Mouse (Mus musculus): ENCODE measurements around the gene Gusb.

Gusb gene

DNA sequence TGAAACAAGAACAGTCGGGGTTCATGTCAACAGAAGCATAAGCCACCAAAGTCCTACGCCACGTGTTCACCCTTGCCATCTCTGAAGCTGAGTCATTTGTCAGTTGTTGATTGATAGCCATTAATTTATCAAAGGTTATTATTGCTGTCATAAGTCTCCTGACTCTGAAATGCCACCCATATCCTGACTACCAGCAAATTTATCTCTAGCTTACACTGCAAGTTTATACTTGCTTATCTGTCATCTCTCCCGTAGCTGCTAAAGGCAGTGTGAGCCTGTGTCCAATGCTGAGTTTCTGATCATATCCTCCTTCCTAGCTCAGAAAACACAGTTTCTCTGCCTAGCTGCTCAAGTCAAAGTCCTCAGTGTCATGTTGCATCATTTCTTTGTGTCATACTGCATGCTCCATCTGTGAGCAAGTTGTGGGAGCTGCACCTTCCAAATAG, 28.0 kb downstream of the Gusb start:
- peak; percentile 63 for DNase-seq (ENCODE audit: low read depth)

DNA sequence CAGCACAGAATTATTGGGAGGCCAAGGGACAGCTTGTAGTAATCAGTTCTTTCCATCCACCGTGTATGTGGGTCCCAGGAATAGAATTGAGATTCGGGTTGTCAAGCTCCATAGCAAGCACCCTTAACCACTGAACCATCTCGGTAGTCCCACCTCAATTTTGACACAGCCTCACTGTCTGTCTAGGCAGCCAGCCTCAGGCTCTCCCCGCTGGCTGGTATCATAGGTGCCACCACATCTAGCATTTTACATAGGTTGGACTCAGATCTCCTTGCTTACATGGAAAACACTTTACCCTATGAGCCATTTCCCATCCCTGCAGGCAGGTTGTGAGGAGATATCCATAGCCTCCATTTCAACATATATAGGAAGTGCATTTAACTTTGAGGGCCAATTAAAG, 28.5 kb downstream of the Gusb start:
- no peak for DNase-seq (ENCODE audit: low read depth)

- peak; percentile 76 for DNase-seq (ENCODE audit: low read depth)
Observed at GRCm38 (mm10) chr5:129971491-129971890, 31.4 kb downstream of the Gusb start.

DNA sequence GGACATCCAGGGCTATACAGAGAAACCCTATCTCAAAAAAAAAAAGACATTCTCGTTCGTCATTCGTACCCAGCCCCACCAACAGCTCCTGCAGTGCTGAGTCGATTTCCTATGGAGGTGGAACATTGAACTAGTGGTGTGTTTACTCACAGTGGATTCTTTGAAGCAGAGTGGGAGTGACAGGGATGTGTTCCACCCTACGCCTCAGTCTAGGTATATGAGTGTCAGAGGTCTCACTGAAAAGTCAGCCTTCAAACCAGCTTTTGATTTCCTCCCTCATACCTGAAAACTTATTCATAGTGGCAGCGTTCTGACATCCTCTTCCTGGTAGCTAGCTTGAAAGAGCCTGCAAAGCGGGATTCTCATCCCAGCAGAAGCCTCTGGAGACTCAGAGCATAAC, 34.4 kb downstream of the Gusb start:
- DNase-seq (ENCODE audit: low read depth) = no peak

- DNase-seq (ENCODE audit: low read depth) = no peak
Observed at GRCm38 (mm10) chr5:129966448-129966847, 36.4 kb downstream of the Gusb start.

DNA sequence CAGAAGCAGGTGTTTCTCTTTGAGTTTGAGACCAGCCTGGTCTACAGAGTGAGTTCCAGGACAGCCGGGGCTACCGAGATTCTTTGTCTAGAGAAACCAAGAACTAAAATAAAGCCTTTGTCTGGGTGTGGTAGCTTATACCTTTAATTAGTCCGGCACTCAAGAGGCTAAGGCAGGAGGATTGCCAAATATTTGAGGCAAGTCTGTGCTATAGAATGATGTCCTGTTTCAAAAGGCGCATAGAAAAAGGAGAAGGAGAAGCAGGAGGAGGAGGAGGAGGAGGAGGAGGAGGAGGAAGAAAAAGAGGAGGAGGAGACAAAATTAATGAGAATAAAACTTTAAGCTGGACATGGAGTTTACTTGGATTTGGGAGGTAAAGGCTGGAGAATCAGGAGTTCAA, 39.6 kb downstream of the Gusb start:
- DNase-seq (ENCODE audit: low read depth) = no peak

GRCm38 (mm10) chr5:129955792-129956191, 47.1 kb downstream of the Gusb start:
- peak; percentile 99 for DNase-seq (ENCODE audit: low read depth)

DNA sequence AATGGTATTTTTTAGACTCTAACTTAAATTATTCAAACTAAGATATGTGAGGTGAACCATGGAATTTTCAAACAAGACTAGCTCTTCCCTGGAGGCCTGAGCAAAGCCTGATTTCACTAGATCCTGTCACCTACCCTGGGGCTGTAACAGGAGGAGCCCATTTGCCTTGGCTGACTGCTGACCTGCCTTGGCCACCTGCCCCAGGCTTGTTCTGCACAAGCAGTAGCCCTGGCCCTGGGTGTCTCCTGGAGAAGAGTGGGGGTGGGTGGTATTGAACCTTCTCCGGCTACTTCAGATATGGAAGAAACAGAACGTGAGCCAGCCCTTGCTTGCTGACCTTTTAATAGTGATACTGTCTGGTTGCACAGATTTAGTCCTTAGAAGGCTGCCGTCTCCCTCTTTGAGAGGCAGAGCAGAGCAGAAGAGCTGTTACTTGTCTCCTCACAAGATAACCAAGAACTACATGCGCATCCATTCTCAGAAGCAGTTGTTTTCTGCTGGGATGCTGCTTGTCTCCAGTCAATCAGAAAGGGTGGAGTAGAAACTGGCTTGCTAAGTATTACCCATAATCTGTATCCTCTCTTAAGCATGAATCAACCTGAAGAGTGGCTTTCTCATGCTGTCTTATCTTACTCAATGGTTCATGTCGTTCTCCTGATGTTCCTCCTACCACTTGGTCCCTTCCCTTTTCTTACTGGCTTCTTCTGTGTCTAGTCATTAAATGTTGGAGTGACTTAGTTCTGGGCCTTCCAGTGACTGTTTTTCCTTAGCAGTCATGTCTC, 48.2 kb downstream of the Gusb start:
- DNase-seq (ENCODE audit: low read depth) = peak; percentile 70

DNA sequence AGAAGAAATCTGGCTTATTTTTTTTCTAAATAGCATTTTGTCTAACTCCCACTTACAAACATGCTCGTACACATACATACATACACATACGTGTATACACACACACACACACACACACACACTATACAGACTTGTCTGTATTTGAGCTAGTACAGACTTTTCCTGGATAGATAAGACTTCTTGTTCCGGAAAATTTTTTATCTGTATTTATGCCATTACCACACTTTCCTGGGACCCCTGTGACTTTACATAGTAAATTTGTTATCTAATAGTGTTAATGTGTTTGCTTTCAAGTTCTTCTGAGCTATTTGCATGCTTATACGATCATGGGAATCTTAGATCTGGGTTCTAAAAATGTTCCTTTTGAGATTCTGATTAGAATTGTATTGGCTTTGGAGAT, 50.7 kb downstream of the Gusb start:
- DNase-seq (ENCODE audit: low read depth) = no peak

DNA sequence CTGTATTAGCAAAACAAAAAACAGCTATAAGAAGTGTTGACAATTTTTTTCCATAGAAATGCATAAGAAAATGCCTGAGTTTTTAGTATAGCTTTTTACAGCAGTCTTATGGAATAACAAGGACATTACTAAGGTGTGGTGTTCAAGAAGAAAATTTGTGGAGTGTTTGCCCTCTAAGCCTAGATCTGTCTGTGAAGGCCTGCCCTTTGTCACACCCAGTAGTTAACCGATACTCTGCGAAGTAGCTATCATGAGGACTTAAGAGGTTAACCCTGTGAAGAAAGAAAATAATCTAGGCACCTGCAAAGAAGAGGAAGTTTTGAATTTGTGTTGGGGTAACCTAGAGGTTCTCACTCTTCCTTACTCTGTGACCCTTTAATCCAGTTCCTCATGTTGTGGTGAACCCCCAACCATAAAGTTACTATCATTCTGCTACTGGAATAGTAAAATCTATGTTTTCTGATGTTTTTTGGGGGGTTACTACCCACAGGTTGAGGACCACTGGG, 55.3 kb downstream of the Gusb start:
- DNase-seq (ENCODE audit: low read depth) = no peak

DNA sequence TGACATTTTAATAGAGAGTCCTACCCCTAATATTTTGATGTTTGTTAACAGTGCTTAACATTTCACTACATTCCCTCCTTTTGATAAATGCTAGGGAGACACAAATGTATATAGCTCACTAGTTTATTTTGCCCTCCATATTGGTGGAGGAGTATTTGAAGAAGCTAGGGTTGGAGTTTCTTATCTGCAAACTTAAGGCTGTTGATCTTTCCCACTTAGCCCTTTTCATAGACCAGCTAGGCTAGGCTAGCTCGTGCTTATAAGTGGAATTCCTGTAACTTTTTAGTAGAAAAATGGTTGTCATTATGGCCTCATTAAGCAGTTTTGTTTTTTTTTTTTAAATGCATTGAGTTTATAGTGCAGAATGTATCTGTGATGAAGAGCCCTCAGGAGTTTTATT, 59.4 kb downstream of the Gusb start:
- no peak for DNase-seq (ENCODE audit: low read depth)

DNA sequence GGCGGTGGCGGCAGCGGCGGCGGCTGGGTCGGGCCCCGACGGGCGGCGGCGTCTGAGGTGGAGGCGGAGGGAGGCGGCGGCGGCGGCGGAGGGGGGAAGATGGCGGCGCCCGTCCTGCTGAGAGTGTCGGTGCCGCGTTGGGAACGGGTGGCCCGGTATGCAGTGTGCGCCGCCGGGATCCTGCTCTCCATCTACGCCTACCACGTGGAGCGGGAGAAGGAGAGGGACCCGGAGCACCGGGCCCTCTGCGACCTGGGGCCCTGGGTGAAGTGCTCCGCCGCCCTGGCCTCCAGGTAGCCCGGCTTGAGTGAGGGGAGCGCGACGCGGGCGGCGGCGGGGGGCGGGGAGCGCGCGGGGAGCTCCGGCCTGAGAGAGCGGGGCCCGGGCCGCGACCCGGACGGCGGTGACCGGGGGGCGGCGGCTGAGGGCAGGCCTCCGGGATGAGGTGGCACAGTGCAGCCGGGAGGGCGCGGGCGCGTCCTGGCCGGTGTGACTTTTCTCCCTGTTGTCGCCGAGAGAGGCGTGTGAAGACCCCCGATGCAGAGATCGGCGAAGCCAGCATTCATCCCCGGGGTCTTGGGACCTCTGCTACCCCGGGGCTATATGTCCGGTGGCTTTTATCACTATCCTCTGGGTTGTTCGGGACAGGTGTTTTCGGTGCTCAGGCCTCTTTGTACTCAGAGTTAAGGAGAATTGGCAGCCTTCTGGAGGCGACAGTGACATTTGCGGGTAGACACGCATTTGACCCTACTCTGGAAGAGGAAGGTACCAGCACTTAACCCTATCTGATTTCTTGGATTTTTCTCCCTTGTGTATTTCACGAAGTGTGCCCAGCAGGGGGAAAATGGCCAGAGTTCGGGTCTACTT, 60.5 kb downstream of the Gusb start:
- DNase-seq (ENCODE audit: low read depth) = peak; percentile 63

DNA sequence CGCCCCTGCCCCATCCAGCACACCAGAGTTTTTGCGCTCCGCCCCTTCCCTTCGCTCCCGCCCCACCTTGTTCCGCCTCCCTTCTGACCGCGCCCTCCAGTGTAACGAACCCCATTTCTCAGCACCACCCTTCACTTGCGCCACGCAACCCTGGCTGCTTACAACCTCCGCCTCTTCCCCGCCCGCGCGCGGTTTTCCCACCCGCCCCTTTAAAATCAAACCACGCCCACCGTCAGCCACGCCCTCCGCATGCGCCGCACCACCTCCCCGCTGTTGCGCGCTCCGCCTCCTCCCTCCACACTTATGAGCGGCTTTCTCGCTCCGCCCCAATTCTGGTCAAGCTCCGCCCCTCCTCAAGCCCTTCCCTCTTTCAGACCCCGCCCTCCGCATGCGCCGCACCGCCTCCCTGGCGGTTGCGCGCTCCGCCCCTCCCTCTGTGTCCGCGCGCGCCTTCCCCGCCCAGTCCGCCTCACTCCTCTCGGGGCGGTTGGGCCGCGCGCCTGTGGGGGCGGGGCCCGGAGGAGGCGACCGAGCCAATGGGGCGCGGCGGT, 61.3 kb downstream of the Gusb start, which contains the start of gene Vkorc1l1:
TSS of gene Vkorc1l1 (plus strand) at position 476 of the 551 bp plus-strand sequence.
- peak; percentile 100 for DNase-seq (ENCODE audit: low read depth)

DNA sequence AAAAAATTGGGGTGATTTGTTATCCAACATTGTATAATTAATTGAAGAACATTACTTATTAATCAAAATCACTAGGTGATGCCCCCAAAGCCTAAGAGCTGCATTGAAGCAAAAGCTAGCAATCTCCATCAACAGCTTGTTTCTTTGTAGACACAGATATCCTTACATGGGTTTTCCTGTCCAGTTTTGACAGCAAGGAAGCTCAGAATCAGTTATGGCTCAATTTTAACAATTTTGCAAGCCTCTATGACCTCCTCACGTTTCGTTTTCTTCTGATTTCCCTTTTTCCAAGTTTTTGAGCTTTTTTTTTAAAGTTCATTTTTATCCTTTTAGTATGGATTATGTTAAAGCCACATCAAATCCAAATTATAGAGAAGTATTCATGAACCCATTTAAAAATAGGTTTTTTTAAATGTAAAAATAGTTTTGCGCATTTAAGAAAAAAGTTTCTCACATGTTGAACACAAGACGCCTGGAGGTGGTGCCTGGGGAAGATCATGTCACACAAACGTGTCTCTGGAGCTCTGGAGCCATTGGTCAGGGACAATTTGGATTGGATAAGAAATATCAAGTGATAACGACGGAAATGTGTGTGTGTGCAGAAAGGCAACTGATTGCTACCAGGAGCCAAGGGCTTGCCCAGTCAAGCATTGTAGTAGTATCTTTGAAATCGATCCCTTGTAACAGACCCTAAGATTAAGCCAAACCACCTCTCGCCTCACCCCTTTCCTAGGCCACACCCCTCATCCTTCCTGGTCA, 61.9 kb downstream of the Gusb start:
- DNase-seq (ENCODE audit: low read depth) = peak; percentile 79

DNA sequence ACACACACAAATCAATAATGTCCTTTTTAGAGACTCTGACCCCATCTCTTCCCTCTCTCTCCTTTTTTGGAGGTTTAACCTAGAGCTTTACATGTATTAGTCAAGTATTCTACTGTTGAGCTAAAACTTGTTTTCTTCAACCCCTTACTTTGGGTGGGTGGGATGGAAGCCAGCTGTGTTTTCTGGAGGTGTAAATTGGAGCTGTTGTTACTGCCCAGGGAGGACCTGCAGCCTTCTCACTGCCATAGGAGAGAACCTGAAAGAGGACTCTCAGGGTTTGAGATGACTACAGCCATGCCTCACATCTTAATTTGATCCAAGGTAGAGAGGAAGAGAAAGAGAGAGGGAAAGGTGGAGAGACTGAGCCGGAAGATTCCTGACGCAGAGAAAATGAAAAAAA, 62.6 kb downstream of the Gusb start:
- DNase-seq (ENCODE audit: low read depth) = no peak

All from 416B (cell line).